Mouse (Mus musculus): ENCODE measurements around the gene C530008M17Rik. TPM values are rescaled to one million over a fixed set of nuclear protein-coding genes. Genes with fewer than 3 reads are reported as not detected.

Gene C530008M17Rik
- polyA plus RNA-seq, 1 experiment from 2014 or later = 10.0 TPM

- no peaks in the 10 kb centered on the region for H3K27me3 ChIP-seq (ENCODE audit: control insufficient read depth, insufficient read depth, low read length)
- H3K9ac ChIP-seq (ENCODE audit: low read length) = no peak overlapping the region
- ATAC-seq (ENCODE audit: insufficient read depth, low FRiP score) = no peak
- WGBS = 87% methylated on average over 15 of the region's 15 CpGs
- H3K4me2 ChIP-seq (ENCODE audit: low read depth, low read length) = no peak overlapping the region
- H3K4me3 ChIP-seq (replicated peaks; ENCODE audit: low read length) = no peak overlapping the region
- no peaks in the 10 kb centered on the region for H3K9me3 ChIP-seq (replicated peaks; ENCODE audit: control insufficient read depth, low read length)
- no peaks in the 10 kb centered on the region for H3K4me1 ChIP-seq (ENCODE audit: control insufficient read depth, insufficient read depth, low read length)
- no peaks in the 10 kb centered on the region for H3K36me3 ChIP-seq (ENCODE audit: control insufficient read depth, insufficient read depth, low read length)
- H3K27ac ChIP-seq (ENCODE audit: low read length) = no peak overlapping the region
Observed at GRCm38 (mm10) chr5:76817678-76818077, 161.4 kb downstream of the C530008M17Rik start.

- Histone ChIP-seq H3K36me3 (ENCODE audit: control insufficient read depth, insufficient read depth, low read length) (no peaks in the 10 kb centered on the region), H3K27me3 (ENCODE audit: control insufficient read depth, insufficient read depth, low read length) (no peaks in the 10 kb centered on the region), H3K4me1 (ENCODE audit: control insufficient read depth, insufficient read depth, low read length) (no peaks in the 10 kb centered on the region), H3K4me2 (ENCODE audit: low read depth, low read length) (no peak overlapping the region), H3K9me3 (replicated peaks; ENCODE audit: control insufficient read depth, low read length) (no peaks in the 10 kb centered on the region), H3K4me3 (replicated peaks; ENCODE audit: low read length) (no peak overlapping the region), H3K9ac (ENCODE audit: low read length) (no peak overlapping the region), H3K27ac (ENCODE audit: low read length) (no peak overlapping the region)
- 77% methylated on average over 6 of the region's 6 CpGs for WGBS
- no peak for ATAC-seq (ENCODE audit: insufficient read depth, low FRiP score)
Observed at GRCm38 (mm10) chr5:76818807-76819206, 162.5 kb downstream of the C530008M17Rik start.

- no peak overlapping the region for H3K4me2 ChIP-seq (ENCODE audit: low read depth, low read length)
- no peaks in the 10 kb centered on the region for H3K27me3 ChIP-seq (ENCODE audit: control insufficient read depth, insufficient read depth, low read length)
- no peaks in the 10 kb centered on the region for H3K4me1 ChIP-seq (ENCODE audit: control insufficient read depth, insufficient read depth, low read length)
- whole genome bisulfite sequencing = 70% methylated on average over 15 of the region's 15 CpGs
- no peak overlapping the region for H3K4me3 ChIP-seq (replicated peaks; ENCODE audit: low read length)
- no peak overlapping the region for H3K9ac ChIP-seq (ENCODE audit: low read length)
- no peaks in the 10 kb centered on the region for H3K36me3 ChIP-seq (ENCODE audit: control insufficient read depth, insufficient read depth, low read length)
- ATAC-seq (ENCODE audit: insufficient read depth, low FRiP score) = no peak
- H3K27ac ChIP-seq (ENCODE audit: low read length) = no peak overlapping the region
- no peaks in the 10 kb centered on the region for H3K9me3 ChIP-seq (replicated peaks; ENCODE audit: control insufficient read depth, low read length)
Observed at GRCm38 (mm10) chr5:76822097-76822496, 165.8 kb downstream of the C530008M17Rik start.

GRCm38 (mm10) chr5:76828527-76829240 lies 172.4 kb downstream of the C530008M17Rik start:
- H3K9ac ChIP-seq (ENCODE audit: low read length) = no peak overlapping the region
- ATAC-seq (ENCODE audit: insufficient read depth, low FRiP score) = no peak
- 86% methylated on average over 7 of the region's 7 CpGs for WGBS
- H3K9me3 ChIP-seq (replicated peaks; ENCODE audit: control insufficient read depth, low read length) = no peaks in the 10 kb centered on the region
- H3K4me1 ChIP-seq (ENCODE audit: control insufficient read depth, insufficient read depth, low read length) = no peaks in the 10 kb centered on the region
- H3K27ac ChIP-seq (ENCODE audit: low read length) = no peak overlapping the region
- no peaks in the 10 kb centered on the region for H3K27me3 ChIP-seq (ENCODE audit: control insufficient read depth, insufficient read depth, low read length)
- no peak overlapping the region for H3K4me2 ChIP-seq (ENCODE audit: low read depth, low read length)
- no peaks in the 10 kb centered on the region for H3K36me3 ChIP-seq (ENCODE audit: control insufficient read depth, insufficient read depth, low read length)
- H3K4me3 ChIP-seq (replicated peaks; ENCODE audit: low read length) = no peak overlapping the region

GRCm38 (mm10) chr5:76832529-76833210 lies 176.4 kb downstream of the C530008M17Rik start:
- no peaks in the 10 kb centered on the region for H3K27me3 ChIP-seq (ENCODE audit: control insufficient read depth, insufficient read depth, low read length)
- H3K9me3 ChIP-seq (replicated peaks; ENCODE audit: control insufficient read depth, low read length) = no peaks in the 10 kb centered on the region
- WGBS = 78% methylated on average over 17 of the region's 17 CpGs
- H3K4me3 ChIP-seq (replicated peaks; ENCODE audit: low read length) = no peak overlapping the region
- no peaks in the 10 kb centered on the region for H3K4me1 ChIP-seq (ENCODE audit: control insufficient read depth, insufficient read depth, low read length)
- H3K27ac ChIP-seq (ENCODE audit: low read length) = no peak overlapping the region
- no peak overlapping the region for H3K4me2 ChIP-seq (ENCODE audit: low read depth, low read length)
- H3K9ac ChIP-seq (ENCODE audit: low read length) = no peak overlapping the region
- H3K36me3 ChIP-seq (ENCODE audit: control insufficient read depth, insufficient read depth, low read length) = no peaks in the 10 kb centered on the region
- no peak for ATAC-seq (ENCODE audit: insufficient read depth, low FRiP score)

GRCm38 (mm10) chr5:76837018-76837417 lies 180.7 kb downstream of the C530008M17Rik start:
- 64% methylated on average over 5 of the region's 5 CpGs for WGBS
- Histone ChIP-seq H3K4me1 (ENCODE audit: control insufficient read depth, insufficient read depth, low read length) (0 out of 2 replicates have a peak, but pooled peaks cover 3% of the 10 kb centered on the region), H3K9ac (ENCODE audit: low read length) (no peak overlapping the region), H3K27me3 (ENCODE audit: control insufficient read depth, insufficient read depth, low read length) (no peaks in the 10 kb centered on the region), H3K4me3 (replicated peaks; ENCODE audit: low read length) (no peak overlapping the region), H3K9me3 (replicated peaks; ENCODE audit: control insufficient read depth, low read length) (no peaks in the 10 kb centered on the region), H3K4me2 (ENCODE audit: low read depth, low read length) (no peak overlapping the region), H3K27ac (ENCODE audit: low read length) (no peak overlapping the region), H3K36me3 (ENCODE audit: control insufficient read depth, insufficient read depth, low read length) (no peaks in the 10 kb centered on the region)
- ATAC-seq (ENCODE audit: insufficient read depth, low FRiP score) = no peak

GRCm38 (mm10) chr5:76839786-76840185 lies 183.5 kb downstream of the C530008M17Rik start:
- Histone ChIP-seq H3K36me3 (ENCODE audit: control insufficient read depth, insufficient read depth, low read length) (no peaks in the 10 kb centered on the region), H3K4me2 (ENCODE audit: low read depth, low read length) (no peak overlapping the region), H3K9ac (ENCODE audit: low read length) (no peak overlapping the region), H3K4me1 (ENCODE audit: control insufficient read depth, insufficient read depth, low read length) (0 out of 2 replicates have a peak, but pooled peaks cover 3% of the 10 kb centered on the region), H3K27me3 (ENCODE audit: control insufficient read depth, insufficient read depth, low read length) (no peaks in the 10 kb centered on the region), H3K27ac (ENCODE audit: low read length) (no peak overlapping the region), H3K4me3 (replicated peaks; ENCODE audit: low read length) (no peak overlapping the region), H3K9me3 (replicated peaks; ENCODE audit: control insufficient read depth, low read length) (no peaks in the 10 kb centered on the region)
- 84% methylated on average over 6 of the region's 6 CpGs for WGBS
- ATAC-seq (ENCODE audit: insufficient read depth, low FRiP score) = no peak

GRCm38 (mm10) chr5:76841859-76842258 lies 185.5 kb downstream of the C530008M17Rik start:
- Histone ChIP-seq H3K36me3 (ENCODE audit: control insufficient read depth, insufficient read depth, low read length) (no peaks in the 10 kb centered on the region), H3K4me1 (ENCODE audit: control insufficient read depth, insufficient read depth, low read length) (0 out of 2 replicates have a peak, but pooled peaks cover 3% of the 10 kb centered on the region), H3K4me2 (ENCODE audit: low read depth, low read length) (no peak overlapping the region), H3K9me3 (replicated peaks; ENCODE audit: control insufficient read depth, low read length) (no peaks in the 10 kb centered on the region), H3K4me3 (replicated peaks; ENCODE audit: low read length) (no peak overlapping the region), H3K27ac (ENCODE audit: low read length) (no peak overlapping the region), H3K27me3 (ENCODE audit: control insufficient read depth, insufficient read depth, low read length) (no peaks in the 10 kb centered on the region), H3K9ac (ENCODE audit: low read length) (no peak overlapping the region)
- WGBS = 78% methylated on average over 2 of the region's 2 CpGs
- ATAC-seq (ENCODE audit: insufficient read depth, low FRiP score) = no peak

GRCm38 (mm10) chr5:76843448-76843847 lies 187.1 kb downstream of the C530008M17Rik start:
- H3K9me3 ChIP-seq (replicated peaks; ENCODE audit: control insufficient read depth, low read length) = no peaks in the 10 kb centered on the region
- no peaks in the 10 kb centered on the region for H3K36me3 ChIP-seq (ENCODE audit: control insufficient read depth, insufficient read depth, low read length)
- H3K27ac ChIP-seq (ENCODE audit: low read length) = no peak overlapping the region
- H3K4me3 ChIP-seq (replicated peaks; ENCODE audit: low read length) = no peak overlapping the region
- no peak overlapping the region for H3K9ac ChIP-seq (ENCODE audit: low read length)
- 14% methylated on average over 4 of the region's 4 CpGs for WGBS
- 0 out of 2 replicates have a peak, but pooled peaks cover 3% of the 10 kb centered on the region for H3K4me1 ChIP-seq (ENCODE audit: control insufficient read depth, insufficient read depth, low read length)
- H3K27me3 ChIP-seq (ENCODE audit: control insufficient read depth, insufficient read depth, low read length) = no peaks in the 10 kb centered on the region
- ATAC-seq (ENCODE audit: insufficient read depth, low FRiP score) = no peak; the same call in 1 of the 2 replicates
- H3K4me2 ChIP-seq (ENCODE audit: low read depth, low read length) = no peak overlapping the region

Measured in stomach, embryonic 16.5 days (tissue).